Mouse (Mus musculus): ENCODE data around the gene Pde3a.

Pde3a gene

DNA sequence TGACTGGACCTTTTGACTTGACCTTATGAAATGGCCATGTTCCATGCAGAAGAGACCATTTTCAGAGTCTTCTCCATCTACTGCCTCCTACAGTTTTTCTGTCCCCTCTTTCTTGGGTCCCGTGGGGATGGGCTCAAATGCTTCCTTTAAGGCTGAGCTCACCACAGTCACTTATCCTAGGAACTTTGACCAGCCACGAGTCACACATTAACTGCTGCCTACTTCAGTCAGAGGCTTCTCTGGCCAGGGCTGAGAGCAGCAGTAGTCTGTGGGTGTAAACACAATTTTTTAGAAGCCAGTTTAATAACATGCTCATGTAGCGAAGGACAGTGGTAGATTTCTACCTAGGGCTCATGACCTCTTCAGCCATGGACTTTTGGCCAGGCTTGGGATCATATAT lies 79.0 kb downstream of the Pde3a start:
- DNase-seq (ENCODE audit: low spot score), result no peak

DNA sequence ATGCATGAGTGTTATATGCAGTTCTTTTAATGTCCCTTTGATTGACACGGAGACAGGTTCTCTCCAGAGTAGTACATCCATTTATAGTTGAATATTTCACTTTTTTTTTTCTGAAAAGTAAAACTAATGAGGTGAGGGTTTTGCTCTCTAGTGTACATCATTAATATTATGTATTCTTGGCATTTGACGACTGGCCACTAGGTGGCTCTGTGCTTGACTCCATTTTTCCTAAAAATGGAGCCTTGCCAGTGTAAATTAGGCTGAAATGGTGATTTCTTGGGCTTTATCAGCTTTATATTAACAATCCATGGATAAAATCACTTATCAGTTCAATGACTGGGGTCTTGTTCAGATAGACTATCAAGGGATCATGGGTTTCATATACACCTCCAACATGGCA lies 82.4 kb downstream of the Pde3a start:
- no peak for DNase-seq (ENCODE audit: low spot score)

DNA sequence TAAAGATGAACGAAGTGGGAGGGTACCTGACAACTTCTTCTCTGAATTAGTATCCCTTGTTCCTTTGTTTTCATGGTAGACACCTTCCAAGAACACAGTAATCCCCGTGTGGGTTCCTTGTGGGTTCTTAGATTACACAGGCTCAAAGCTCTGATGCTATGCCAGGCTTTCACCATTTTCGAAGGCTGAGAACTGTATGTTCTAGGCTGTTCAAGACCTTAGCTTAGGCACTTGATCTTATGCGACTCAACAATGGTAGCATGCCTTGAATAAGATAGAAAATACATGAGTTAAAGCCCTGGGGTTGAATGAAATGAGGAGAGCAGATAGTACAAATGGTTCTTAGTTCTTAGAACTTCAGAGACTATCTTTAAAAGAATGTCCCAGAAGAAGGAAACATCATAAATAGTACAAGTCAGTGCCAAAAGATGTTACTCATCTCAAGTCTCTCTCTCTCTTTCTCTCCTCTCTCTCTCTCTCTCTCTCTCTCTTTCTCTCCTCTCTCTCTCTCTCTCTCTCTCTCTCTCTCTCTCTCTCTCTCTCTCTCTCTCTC lies 83.6 kb downstream of the Pde3a start:
- DNase-seq (ENCODE audit: low spot score), result no peak

DNA sequence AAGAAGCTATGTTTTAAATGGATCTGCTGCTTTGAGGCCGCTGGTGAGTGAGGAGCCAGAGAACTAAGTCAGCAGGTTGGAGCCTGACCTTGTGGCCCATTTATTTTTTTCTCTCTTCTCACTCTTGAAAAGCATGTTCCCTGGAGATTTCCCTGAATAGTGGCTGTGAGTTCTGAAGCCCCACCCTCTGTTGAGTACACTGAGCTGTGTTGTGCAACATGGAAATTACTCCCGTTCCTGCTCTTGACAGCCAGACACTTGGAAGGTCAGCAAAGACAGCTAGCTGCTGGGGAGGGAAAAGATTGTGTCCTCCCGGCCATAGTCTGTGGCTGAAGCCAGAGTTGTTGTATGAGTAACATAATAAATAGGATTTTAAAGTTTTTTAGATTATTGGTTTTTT lies 84.2 kb downstream of the Pde3a start:
- DNase-seq (ENCODE audit: low spot score), result no peak

DNA sequence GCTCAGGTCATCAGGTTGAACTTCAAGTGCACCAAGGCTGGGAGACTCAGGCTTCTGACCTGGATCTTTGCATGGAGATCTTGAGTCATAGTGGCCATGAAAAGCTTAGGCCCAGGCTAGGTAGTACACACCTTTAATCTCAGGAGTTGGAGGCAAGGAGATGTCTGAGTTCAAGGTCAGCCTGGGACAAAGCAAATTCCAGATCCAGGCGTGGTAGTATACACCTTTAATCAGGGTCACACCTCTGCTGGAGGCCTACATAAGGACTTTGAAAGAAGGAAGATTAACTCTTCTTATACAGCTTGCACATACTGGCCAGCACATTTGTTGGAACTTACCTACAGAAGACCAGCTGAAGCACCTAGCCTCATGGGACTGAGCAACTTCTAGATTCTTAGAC lies 86.8 kb downstream of the Pde3a start:
- no peak for DNase-seq (ENCODE audit: low spot score)

DNA sequence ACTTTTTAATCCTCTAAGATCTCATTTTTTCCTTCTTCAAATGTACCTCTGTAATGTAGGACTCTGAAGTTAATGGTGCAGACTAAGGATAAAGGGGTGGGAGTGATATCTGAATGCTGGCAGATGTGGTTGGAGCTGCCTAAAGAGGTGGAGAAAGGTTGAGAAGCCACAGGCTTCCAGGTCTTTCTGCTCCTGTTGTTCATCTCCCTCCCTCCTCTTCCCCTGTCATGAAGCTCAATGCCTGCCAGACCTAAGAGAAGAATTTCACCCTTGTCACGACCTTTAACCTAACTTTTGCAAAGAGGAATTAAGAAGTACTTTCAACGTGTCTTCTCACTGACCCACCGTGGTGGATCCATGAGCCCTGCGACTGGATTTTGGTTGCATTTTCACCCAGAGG lies 87.4 kb downstream of the Pde3a start:
- DNase-seq (ENCODE audit: low spot score), result no peak

DNA sequence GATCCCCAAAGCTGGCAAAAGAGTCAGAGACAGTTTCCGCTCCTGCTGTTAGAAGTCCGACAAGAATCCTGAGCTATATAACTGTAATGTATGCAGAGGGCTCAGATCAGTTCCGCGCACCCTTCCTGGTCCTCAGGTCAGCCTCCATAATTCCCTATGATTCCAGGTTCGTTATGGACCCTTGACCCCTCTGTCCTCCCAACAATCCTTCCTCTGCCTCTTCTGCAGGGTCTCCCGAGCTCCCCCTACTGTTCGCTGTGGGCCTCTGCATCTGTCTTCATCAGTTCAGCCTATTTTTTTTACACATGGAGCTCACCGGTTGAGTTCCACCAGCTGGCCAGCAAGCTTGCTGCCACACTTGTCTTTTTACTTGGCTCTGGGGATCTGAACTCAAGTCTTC lies 88.6 kb downstream of the Pde3a start:
- DNase-seq (ENCODE audit: low spot score), result no peak

DNA sequence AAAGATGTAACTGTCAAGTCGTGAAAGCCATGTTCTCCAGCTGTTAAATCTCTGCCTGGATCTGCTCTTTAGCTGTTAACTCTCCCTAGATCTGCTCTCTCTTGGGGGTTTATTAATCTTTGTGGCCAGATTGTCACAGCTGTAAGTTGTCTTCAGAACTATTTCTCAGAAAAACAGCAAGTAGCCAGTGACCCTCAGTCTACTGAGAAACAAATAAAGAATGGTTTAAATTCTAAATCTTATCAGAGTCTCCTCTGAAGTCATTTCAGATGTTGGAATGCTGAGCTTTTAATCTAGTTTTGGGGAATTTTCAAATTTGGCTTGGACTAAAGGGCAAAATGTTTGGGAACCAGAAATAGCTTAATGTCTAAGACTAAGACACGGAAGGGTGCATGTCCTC lies 92.3 kb downstream of the Pde3a start:
- no peak for DNase-seq (ENCODE audit: low spot score)

DNA sequence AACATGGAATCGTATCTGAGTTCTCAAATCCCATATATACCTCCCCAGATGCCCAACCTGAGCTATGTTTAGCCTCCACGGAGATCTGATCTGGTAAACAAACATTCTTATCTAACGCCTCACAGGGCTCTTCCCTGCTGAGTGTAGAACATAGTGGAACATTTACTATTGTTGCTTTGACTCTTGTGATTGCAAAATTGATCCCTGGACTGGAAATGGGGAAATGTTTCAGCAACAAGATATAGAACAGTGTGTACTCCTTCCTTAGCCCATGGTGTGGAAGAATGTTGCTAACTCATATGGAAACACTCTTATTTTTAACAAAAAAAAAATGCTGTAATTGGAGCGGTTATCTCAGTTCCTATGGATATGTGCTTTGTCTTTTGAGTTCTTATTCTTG lies 98.8 kb downstream of the Pde3a start:
- no peak for DNase-seq (ENCODE audit: low spot score)

DNA sequence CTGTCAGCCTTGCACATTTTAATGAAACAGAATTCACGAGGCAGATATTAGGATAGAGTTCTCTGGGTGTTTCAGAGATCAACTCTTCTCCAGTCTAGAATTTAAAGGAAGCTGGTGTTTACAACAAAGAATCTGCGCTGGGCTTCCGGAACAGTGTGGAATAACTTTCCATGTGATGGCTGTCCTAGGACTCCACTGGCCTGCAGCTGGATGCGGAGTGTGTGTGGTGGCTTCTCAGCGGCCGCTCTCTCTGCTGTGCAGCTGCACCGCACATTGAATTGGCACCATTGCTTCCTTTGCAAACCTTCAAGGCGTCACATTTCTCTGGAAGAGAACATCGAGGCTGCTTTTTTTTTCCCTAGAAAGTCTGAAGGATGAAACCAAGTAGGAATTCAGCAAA lies 99.5 kb downstream of the Pde3a start:
- no peak for DNase-seq (ENCODE audit: low spot score)

DNA sequence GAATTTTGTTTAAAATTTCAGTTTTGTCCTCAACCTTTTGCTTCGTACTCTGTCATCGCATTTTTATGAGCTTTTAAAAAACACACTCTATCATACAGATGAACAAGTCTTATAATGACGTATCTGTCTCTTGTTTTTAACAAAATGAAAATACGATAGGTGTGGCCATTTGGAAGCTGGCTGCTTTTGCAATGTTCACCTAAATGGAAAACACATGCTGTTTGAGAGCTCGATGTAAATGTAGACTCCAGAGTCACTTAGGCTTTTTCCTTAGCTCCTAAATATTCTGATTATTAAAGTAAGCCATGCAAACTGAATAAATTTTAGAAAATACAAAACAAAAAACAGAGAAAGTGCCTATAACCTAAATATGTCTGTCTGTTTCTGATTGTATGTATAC lies 101.2 kb downstream of the Pde3a start:
- DNase-seq (ENCODE audit: low spot score), result no peak

DNA sequence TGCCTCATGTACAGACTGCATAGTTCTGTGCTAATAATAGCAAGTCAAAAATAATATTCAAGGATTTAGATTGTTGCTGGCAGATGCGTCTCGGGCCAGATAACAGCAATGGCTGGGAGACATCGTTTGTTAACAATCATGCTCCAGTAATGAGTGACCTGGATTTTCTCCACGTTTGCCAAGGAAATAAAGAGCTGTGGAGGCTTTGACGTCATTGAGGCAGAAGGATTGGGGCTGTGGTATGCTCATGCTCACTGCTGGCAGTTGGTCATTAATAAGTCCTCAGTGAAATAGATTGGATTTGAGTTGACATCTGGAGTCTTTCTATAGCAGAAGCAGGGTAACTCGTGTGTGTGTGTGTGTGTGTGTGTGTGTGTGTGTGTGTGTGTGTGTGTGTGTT lies 103.2 kb downstream of the Pde3a start:
- DNase-seq (ENCODE audit: low spot score), result peak; percentile 92

DNA sequence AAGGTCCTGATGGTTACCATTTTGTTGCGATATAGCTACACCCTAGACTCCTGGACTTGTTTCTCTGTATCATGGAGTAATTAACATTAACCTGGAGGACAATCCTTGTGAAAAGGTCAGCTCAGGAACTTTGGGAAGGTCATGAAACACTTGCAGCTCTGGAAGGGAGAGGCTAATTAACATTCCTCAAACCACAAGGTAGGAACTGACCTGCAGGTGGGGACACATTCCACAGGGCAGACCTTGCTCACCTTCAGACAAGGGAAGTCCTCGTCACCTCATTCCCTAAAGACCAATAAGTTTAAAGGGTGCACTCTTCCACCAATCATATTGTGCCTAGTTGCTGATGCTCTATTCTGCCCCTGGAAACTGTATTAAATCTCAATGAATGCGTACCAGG lies 114.6 kb downstream of the Pde3a start:
- DNase-seq (ENCODE audit: low spot score), result no peak

DNA sequence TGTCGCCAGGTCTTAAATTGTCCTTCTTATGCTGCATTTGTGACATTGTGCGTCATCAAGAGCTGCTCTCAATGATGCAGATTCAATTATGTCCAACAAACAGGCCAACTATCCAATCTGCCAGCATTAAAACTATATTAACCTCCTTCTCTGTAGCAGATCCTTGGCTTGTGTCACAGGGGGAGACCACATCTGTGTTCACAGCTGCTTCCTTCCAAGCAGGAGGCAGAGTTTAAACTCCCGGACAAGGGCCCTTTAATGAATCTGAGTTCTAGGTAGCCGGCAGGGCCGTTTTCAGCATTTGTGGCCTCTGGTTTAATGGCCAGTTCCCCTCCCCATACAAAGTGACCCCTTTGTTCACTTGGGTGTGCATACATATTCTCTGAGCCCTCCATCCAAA lies 118.0 kb downstream of the Pde3a start:
- DNase-seq (ENCODE audit: low spot score), result peak; percentile 21

DNA sequence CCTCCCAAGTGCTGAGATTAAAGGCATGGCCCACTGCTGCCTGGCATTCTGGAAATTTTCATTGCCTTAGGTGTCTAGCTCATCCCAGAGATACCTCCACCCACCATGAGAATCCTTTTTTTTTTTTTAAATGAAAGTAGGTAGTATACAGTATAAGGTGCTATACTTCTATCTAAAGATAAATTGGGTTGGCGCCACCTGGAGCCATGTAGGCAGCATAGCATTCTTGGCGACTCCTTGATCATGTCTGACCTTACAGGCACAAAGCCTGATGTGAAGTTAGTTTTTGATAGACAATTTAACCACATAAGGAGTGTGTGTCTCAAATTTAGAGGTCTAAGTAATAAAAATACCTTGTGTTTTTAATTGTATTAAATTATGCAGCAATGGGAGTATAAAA lies 123.6 kb downstream of the Pde3a start:
- DNase-seq (ENCODE audit: low spot score), result peak; percentile 42

DNA sequence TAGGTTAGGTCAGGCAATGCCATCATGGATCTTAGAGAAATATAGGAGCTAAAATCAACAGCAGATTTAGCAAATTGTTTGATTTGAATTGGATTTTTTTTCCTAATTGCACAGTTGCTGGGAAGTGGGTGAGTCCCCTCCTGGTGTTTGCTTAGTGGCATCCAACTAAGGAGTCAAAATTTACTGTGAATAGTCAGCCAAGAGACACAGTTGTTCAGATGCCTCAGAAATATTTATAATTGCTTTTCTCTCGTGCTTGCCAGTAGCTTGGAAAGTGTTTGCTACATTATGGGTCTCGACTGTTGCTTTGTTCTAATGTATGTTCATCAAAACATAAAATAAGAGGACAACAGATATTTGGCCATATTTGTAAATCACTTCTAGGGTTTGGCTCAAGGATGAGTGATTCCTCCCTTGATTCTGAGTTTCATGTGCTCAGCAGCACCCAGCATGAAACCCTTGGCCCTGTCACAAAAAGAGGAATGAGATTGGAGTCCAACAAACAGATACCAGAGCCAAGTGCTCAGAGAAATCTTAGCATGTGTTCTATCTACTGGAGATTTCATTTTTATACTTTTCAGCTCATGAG lies 125.5 kb downstream of the Pde3a start:
- no peak for DNase-seq (ENCODE audit: low spot score)

DNA sequence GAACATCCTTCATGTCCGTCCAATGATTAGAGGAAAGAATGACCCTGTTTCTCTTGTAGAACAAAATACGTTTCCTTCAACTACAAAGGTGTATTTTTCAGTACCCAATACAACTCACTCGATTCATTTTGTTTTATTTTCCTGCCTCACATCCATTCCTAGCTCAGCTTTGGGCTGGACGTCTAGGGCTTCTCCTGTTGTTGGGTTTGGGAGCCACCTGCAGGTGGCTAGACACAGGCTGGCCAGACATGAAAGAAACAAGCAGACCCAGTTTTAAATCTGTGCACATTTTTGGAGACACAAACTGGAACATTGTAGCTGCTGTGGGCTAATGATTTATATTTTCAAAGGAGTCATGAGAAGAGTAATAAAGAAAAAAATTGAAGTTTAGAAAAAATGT lies 126.1 kb downstream of the Pde3a start:
- DNase-seq (ENCODE audit: low spot score), result no peak

DNA sequence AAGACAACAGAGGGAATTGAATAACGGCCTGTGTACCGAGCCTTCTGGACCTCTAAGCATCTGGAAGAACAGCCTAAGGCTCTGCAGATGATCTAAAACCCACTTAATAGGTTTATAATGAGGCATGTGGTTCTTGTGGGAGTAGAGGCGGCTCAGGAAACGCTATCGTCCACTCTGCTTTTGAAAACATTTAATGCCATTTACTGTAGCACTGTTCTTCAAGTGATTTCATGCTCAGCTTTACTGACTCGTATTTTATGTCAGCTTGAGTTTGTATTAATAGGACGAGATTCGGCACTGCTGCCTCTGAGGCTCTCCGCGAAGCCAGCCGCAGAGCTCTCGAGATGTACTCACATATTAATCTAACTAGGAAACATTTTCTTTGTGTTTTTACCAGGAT lies 131.9 kb downstream of the Pde3a start:
- DNase-seq (ENCODE audit: low spot score), result peak; percentile 13

DNA sequence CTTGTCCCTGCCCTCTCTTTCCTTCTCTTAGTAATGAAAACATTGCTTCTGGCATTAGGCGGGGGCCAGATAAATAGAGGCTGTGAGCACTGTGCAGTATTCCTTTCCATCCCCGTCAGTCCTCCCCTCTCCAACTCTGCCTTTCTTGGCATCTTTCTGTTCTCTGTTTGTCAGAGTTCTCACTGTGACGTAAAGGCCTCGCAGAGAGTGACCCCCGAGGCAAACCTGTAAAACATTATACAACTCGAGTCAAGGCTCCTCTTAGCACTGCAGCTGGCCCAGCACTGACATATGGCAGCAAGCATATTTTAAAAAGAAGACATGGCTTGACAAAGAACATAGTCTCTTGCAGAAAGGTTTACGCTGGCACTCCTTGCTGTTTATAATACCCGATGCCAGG lies 132.4 kb downstream of the Pde3a start:
- no peak for DNase-seq (ENCODE audit: low spot score)

DNA sequence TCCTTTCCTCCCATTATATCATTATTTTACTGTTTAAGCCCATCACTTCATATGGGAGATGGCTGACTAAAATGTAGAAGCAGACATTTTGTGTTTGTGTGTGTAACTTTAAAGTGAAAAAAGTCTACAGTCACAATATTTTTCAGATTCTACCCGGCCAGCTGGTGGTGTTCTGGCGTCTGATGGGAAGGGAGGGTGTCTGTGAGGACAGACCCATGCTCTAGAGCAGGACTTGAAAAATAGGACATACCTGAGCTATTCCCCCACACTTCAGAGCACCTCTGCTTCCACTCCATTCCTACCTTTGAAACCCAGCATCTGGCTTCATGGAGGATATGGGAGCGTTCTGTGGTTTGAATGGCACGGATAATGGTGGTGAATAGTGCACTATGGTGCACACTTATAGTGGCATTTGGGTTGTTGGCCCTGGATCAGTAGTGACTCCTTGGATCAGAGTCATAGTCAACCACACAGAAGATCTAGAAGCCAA lies 132.9 kb downstream of the Pde3a start:
- DNase-seq (ENCODE audit: low spot score), result no peak

DNA sequence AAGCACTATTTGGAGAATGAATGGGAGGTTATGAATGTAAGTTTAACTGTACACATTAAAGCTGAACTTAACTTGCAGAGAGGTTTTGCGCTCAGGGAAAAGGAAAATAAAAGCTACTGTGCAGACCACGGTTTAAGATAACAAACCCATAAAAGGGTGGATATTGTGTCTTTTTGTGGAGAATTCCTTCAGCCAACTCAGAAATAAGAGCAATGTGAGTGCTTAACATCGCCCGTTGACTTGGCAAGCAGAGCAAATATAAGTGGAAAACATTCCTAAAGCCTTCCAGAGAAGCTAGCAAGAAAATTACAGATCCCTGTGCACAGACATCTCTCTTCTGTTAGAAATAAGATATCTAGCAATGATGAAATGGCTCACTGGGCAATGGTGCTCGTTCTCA lies 139.0 kb downstream of the Pde3a start:
- no peak for DNase-seq (ENCODE audit: low spot score)

DNA sequence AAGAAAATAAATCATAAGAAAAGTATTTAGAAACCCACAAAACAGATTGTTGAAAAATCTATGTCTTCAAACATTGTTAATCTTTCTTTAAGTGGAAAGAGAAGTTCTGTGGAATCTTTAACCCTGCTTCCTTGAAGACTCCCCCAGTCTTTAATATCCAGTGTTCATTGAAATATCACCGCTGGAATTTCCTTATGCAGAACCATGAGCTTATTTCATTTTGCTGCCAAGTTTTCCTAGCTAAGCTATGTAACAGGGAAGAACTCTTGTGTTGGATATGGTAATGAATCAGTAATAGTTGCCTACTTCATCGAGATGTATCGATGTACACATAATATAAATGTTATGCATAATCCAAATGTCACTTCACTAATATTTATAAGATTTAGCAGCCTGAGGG lies 146.9 kb downstream of the Pde3a start:
- no peak for DNase-seq (ENCODE audit: low spot score)

DNA sequence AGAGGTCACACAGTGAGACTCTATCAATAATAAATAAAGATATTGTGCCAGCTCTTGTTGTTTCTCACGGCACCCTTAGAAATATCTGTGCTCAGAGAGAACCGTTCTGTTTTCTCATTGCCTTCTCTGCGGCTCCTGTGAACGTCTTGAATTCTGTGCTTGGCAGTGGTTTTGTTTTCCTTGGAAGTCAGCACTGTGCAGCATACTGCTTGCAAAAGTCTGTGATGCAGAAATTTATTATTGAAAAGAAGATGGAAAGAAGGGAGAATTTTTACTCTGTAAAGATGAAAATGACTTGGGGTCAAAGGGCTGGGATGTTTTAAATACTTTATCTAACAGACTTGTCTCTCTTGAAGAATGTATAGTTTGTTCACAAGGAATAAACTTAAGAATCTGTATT lies 150.3 kb downstream of the Pde3a start:
- DNase-seq (ENCODE audit: low spot score), result no peak

DNA sequence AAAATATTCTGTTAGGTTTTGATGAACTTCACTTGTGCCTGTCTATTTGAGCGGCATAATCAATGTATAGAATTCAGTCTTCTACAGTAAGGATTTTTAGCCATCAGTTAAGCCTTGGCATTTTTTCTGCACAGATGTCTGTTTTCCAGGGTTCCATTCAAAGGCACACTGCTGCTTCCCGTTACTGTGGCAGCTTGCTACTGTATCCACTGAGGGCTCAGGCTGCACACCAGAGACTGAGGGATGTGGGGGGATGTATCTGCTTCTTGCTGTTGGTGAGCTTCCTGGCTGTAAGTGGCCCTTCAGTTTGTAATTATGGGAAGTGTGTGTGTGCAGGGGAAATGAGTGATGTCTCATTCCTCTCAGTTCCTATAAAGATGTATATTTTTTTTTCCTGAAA lies 154.9 kb downstream of the Pde3a start:
- DNase-seq (ENCODE audit: low spot score), result no peak

DNA sequence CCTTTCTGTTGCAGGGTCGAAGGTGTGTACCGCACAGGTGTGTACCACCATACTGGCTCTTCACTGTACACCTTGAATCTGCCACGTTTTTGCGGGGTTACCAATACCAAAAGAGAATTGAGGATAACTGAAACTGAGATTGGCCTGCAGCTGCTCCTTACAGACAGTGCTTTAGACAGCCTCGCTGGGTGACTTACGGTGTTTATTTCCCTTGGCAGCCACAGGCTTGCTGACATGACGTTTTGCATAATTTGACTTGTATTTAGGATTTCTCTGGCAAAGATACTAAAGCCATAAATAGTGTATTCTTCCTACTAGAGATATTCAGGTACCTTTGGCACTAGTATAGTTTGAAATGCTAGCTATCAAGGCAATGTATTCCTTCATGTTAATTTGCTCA lies 155.6 kb downstream of the Pde3a start:
- no peak for DNase-seq (ENCODE audit: low spot score)
